Mouse (Mus musculus) spleen, postnatal 10 days (tissue): ENCODE data around the gene Fam151a.
"Not testable (repeated sequence)": the region's sequence is repeated elsewhere in the genome, so short reads cannot be mapped to it uniquely, and the experiment has no call there.

ENCODE experiments used
- DNase-seq, 2 experiments: peaks; one replicate each; pipeline ENCODE4 v3.0.0; 2021 to 2022; ENCODE audit warnings: low spot score in 2 of 2

The Fam151a gene

DNA sequence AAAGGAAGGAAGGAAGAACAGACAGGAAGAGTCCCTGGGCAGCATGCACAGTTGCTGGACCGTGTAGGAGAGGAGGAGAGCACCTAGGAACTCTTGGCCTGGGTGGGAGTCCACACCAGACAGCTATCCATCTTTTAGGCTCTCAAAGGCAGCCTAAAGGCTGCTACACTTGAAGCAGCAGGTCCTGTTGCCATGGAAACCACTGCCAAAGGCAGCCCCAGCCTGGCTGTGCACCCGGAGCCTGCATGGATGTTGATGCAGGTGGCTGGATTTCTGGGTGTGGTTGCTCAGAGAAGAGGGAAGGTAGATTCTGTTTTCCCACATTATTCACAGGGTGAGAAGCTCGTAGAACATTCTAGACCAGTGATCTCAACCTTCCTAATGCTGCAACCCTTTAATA, 43.3 kb downstream of the Fam151a start:
- no peak for DNase-seq

DNA sequence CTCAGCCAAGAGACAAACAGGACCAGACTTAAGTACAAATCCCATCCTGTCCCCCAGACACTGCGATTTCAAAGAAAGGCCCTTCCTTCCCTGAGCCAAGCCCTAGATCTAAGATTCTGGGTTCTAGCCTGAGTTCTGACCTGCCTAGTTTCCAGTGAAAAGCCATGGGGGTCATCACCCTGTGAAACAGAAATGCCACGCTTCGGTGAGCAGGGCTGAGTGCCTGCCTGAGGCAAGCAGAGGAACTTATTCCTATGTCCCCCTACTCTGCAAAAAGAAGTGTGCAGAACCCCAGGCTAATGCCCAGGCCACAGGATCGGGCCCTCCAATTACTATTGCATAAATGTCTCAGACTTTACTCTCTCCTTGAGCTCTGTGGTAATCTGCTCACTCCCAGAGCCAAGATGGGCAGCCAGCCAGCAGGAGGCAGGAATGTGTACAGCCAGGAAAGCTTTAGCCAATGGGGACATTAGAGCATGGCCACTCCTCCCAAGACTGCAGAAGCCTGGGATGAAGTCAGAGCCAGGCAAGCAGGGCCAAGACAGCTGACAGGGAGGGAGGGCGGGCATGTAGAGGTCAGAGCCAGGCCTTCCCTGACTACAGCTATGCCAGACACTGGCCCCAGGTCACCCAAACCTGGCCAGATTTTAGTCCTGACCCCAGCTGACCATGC, 44.6 kb downstream of the Fam151a start:
- DNase-seq: peak in 1 of 2 experiments; percentile 45

DNA sequence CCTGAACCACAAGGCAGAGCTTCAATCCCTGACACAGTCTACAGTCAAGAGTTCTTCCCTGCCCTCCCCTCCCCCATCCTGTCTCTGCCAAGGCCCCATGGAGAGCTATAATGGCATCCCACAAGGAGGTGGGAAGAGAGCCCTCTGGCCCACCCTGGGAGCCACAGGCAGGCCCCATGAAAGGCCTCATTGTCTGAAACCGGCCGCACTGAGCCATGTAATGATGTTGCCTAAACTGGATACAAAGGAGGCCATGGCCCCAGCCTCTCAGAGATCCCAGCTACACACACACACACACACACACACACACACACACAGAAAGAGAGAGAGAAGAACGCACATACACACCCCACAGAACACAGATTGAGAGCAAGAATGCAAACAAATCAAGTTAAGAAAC, 46.4 kb downstream of the Fam151a start:
- DNase-seq: no peak

DNA sequence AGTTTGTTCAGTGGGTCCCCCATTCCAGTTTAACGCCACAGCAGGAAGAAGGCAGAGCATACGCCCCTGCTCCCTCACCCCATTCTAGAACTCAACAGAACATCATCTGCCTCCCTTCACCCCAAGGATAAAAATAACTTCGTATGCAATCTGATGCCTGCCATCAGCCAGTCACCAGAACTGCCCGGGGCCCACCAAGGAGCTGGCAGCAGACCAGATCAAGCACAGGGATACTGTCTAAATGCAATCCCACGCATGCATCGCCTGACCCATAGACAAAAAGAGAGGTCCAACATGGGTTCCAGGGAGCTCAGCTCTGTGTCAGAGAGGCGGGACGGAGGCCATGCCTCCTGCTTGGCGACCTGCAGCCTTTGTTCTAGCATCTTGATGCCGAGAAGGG, 49.4 kb downstream of the Fam151a start:
- DNase-seq: no peak

DNA sequence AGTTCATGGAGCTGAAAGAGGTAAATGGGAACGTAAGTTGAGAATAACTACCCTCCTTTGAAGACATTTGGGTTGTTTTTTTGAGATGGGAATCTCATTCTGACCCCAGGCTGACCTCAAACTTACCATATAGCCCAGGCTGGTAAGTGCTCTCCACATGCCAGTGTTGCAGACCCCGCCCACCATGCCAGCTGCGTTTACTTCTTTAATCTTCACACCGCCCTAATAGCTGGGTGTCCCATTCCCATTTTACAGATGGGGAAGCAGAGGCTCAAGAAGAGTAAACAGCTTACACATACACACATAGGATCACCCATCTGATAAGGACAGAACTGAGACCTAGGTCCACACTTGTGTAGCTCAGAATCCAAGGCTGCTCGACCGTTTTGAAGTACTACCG, 51.1 kb downstream of the Fam151a start:
- DNase-seq: no peak

DNA sequence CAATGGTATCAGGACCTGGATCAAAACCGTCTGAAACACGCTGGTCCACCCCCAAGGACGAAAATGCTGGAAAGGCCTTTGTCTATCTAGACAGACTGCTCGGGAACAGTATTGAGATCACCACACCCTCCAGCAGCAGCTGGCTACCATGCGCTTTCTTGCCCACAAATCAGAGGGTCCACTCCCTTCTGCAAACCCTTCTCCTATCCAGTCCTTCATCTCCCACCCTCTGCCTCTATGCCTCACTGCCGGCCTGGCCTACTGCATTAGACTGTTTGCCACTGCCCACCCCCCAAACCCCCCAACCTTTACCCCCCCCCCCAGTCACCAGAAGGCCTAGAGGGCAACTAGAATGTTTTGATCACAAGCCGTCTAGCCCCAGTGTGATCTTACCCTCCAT, 51.7 kb downstream of the Fam151a start:
- no peak for DNase-seq

DNA sequence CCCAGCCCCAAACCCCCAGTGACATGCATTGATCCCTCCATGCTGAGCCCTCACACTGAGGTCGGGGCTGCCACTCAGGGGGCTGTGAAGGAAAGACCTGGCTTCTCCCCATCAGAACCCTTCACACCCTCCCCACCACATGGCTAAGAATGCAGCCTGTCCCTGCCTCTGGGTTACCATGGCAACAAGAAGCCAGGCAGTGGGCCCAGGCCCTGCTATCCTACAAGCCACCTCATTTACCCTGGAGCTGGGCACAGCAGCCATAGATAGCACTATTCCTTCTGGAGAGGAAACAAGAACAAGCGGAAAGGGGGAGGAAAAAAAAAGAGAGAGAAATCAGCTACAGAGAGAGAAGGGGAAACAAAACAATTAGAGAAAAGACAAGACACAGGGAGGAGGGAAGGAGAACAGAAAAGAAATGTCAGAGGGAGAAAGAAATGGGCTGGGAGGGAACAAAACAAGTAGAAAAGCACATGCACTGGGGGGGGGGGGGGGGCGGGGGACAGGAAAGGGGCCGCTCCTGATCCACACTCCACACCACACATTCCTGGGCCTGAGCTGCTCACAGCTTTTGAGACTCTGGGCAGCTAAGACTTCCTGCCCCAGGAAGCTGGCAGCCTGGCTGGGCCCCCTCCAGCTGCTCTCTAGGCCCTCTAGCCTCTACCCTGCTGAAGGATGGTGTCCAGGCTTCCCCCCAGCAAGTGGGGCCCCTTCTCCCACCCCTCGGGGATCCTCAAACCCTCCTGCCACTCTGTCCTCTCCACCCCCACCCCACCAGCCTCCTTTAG, 52.3 kb downstream of the Fam151a start:
- DNase-seq: no peak

DNA sequence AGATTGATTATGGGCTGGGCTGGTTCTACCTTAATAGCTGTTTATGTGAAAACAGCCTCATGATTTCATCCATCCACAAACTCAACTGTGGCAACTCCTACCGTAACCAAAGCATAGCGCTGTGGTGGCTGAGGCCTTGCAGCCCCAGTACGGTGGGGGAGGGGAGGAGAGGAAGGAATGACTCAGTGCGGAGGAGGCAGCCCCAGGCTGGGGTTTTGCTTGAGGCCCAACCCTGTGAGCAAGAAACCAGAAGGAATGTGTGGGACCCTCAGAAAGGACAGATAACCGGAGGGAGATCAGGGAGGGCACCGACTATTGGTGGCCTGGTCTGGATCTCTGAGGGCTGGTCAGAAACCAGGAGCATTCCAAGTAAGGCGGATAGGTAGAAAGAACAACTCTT, 54.1 kb downstream of the Fam151a start:
- peak in 1 of 2 experiments; percentile 43 for DNase-seq

DNA sequence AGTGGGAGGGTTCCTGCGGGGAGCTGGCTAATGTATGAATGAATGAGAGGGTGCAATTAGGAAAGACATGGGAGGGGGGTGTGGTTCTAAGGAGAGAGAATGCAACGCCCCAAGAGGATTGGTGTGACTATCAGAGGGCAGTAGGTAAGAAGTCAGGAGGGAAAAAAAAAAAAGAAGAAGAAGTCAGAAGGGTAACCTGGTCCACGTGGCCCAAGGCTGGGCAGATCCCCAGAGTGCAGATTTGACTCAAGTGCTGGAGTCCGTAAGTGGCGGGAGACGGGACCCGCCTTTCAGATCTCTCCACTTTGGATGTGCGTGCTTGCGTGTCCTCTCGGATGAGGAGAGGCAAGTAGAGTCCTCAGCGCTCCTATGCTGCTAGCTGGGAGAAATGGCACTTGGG, 54.9 kb downstream of the Fam151a start:
- DNase-seq: no peak

DNA sequence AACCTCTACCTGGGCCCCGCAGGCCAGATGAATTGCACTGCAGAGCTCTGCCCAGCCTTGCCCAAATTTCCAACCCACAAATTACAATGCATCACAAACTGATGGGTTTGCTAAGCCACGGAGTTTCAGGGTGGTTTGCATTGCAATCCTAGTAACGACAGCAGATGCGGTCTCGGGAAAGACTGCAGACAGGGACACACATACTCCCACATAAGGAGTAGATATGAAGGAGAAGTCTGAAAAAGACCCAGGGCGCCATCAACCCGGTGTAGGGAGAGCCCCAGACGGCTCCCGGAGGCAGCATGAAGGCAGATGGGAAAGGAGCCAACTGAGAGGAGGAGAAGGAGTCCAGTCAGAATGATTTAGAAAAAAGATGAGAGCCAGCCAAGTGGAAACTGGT, 56.0 kb downstream of the Fam151a start:
- no peak for DNase-seq

DNA sequence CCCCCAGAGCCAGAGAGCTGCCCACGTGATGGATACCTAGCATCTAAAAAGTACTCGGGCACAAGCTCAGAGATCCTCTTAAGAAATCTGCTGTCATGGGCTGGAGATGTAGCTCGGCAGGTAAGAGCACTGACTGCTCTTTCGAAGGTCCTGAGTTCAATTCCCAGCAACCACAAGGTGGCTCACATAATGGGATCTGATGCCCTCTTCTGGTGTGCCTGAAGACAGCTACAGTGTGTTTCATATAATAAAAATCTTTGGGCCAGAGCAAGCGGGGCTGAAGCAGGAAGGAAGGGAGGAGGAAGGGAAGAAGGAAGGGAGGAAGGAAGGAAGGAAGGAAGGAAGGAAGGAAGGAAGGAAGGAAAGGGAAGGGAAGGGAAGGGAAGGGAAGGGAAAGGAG, 56.5 kb downstream of the Fam151a start:
- not testable (repeated sequence) for DNase-seq

DNA sequence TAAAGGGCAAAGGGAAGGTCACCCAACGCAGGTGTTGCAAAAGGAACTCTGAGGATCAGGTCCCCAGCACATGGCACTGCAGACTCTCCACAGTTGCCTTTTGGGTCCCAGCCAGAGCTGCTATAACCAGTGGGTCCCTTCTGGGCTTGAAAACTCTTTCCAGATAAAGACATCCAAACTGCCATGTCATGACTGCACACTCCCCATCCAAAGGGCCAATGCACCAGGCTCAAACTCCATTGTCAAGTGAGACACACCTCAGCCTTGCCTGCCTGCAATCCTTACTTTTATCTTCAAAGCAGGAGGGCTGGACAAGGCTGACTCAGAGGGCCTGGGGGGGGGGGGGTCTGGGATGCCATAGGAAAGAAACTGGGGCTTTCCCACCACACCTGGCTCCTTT, 57.2 kb downstream of the Fam151a start:
- DNase-seq: no peak

DNA sequence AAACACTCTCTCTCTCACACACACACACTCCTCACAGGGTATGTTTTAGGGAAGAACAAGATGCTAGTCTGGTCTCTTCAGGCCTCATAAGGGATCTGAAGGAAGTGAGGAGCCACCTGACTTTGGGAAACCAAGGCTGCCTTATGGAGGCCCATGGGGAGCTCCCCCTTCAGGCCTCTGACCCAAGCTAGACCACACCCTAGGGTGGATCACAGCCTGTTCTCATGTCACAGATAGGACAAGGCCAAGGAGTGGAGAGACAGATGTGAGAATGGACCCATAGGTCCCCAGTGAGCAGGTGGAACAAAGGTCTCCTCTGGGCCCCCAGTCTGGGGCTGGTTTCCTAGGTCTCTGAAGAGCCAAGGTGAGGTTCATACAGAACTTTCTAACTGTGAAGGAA, 58.6 kb downstream of the Fam151a start:
- no peak for DNase-seq

DNA sequence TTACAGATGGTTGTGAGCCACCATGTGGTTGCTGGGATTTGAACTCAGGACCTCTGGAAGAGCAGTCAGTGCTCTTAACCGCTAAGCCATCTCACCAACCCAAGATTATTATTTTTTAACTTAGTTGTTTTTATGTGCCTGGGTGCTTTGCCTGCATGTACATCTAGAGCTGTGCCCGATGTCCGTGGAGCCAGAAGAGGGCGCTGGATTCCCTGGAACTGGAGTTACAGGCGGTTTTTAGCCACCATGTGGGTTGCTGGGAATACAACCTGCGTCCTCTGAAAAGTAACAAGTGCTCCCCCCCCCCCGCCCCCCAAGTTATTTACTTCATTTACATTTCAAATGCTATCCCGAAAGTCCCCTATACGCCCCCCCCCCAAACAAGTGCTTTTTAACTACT, 60.1 kb downstream of the Fam151a start:
- DNase-seq: not testable (repeated sequence)

DNA sequence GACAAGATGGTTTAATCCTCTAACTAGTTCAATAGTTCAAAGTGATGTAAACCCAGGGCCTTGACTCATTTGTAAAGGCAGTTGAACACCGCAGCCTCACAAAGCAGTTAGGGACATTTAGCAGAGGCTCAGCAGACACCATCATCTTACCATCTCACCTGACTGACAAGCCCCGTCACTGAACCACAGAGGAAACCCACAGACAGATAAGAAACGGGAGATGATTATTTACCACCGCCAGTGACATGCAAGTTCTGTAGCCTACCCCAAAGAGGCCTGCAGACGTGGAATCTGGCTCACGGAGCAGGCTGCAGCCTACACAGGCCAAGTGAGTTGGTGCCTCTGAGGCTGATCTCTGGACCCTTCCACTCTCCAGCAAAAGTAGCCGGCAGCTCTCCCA, 60.6 kb downstream of the Fam151a start:
- no peak for DNase-seq

DNA sequence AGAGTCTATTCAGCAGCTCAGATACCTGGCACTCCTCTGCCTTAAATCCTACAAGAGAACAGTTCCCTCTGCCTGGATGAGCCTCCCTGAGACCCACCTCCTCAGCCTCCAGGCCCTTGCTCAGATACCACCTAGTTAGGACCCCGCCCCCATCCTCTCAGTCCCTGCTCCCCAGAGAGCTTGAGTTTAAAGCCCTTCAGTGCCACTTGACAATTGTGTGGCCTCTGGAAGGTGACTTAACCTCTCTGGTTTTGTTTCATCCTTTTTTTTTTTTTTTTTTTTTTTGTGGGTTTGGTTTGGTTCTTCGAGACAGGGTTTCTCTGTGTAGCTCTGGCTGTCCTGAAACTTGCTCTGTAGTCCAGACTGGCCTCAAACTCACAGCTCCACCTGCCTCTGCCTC, 61.6 kb downstream of the Fam151a start:
- no peak for DNase-seq
